Mouse (Mus musculus) spleen, adult 2 months (tissue): ENCODE data around the gene Cbwd1. TPM values are rescaled to one million over a fixed set of nuclear protein-coding genes. Genes with fewer than 3 reads are reported as not detected.

ENCODE experiments used
- DNase-seq, 2 experiments: peaks; one replicate each; pipeline versions ENCODE4 v3.0.0 to v3.0.0-alpha.2; 2012 to 2021; ENCODE audit warnings: low spot score in 2 of 2, low read depth in 1 of 2
- H3K27ac ChIP-seq: fragments of 200-500 bp; 2 replicates; pipeline ENCODE4 v1.5.1; 2012; ENCODE audit warnings: low read length, inconsistent platforms; ENCODE audit not compliant: insufficient read depth
- H3K27me3 ChIP-seq: fragments of 200-500 bp; 2 replicates; pipeline ENCODE4 v1.6.1; 2012; ENCODE audit warnings: mild to moderate bottlenecking, moderate library complexity, low read length, inconsistent platforms; ENCODE audit not compliant: control insufficient read depth, insufficient read depth
- H3K36me3 ChIP-seq: fragments of 200-500 bp; 2 replicates; pipeline ENCODE4 v1.6.1; 2012; ENCODE audit warnings: mild to moderate bottlenecking, low read length, inconsistent platforms; ENCODE audit not compliant: control insufficient read depth, insufficient read depth
- H3K4me1 ChIP-seq: fragments of 200-500 bp; 2 replicates; pipeline ENCODE4 v1.6.1; 2011; ENCODE audit warnings: inconsistent platforms; ENCODE audit not compliant: control insufficient read depth, insufficient read depth, insufficient read length
- H3K4me3 ChIP-seq: fragments of 200-500 bp; 2 replicates; pipeline ENCODE4 v1.5.1; 2011; ENCODE audit warnings: mild to moderate bottlenecking, inconsistent platforms; ENCODE audit not compliant: insufficient read depth, insufficient read length; ENCODE audit errors: extremely low read depth
- CTCF ChIP-seq: fragments of 200-500 bp; IDR thresholded peaks from 2 replicates; pipeline ENCODE4 v1.5.1; 2011; ENCODE audit warnings: mild to moderate bottlenecking, inconsistent platforms; ENCODE audit not compliant: insufficient read depth, insufficient read length, insufficient replicate concordance; ENCODE audit errors: extremely low read depth
- POLR2A ChIP-seq: fragments of 200-500 bp; IDR thresholded peaks from 2 replicates; pipeline ENCODE4 v1.6.1; 2011; ENCODE audit warnings: low read depth, low read length, inconsistent platforms
- WGBS: fragments of 180-500 bp; shearing (Covaris S2); methylation state at CpG from one replicate; pipeline ENCODE4 v1.1.7; 2018; 5-methylcytosine and 5-hydroxymethylcytosine counted together
- polyA plus RNA-seq: library from polyadenylated mRNA; depleted of rRNA; stranded (reverse); fragments of >200 nt; gene quantifications from 2 replicates; pipeline ENCODE4 v1.2.3, GENCODE M21; 2012; rRNA removed

Cbwd1 gene
- polyA plus RNA-seq: 0.45 and 0.56 TPM in 2 replicates

GRCm38 (mm10) chr19:24961172-24961962 lies at the start of gene Cbwd1:
Gene Cbwd1, minus strand, starts transcription at chr19:24961610.
- TF ChIP-seq POLR2A (peak; percentile 63), CTCF (peak; percentile 90)
- Histone ChIP-seq H3K36me3 (no peaks in the 10 kb centered on the region), H3K27me3 (no peaks in the 10 kb centered on the region), H3K27ac (no peak within 1 kb of the TSS), H3K4me1 (peaks cover 5% of the 10 kb centered on the region; the same call in 1 of the 2 replicates), H3K4me3 (peak within 1 kb of the TSS; percentile 65)
- under 1% methylated on average over 36 of the region's 36 CpGs for WGBS
- peak; percentile 96 to 98 for DNase-seq

- Histone ChIP-seq H3K27me3 (no peaks in the 10 kb centered on the region), H3K27ac (no peak overlapping the region), H3K4me3 (no peak overlapping the region), H3K36me3 (no peaks in the 10 kb centered on the region), H3K4me1 (peaks cover 8% of the 10 kb centered on the region)
- no peak for DNase-seq
- TF ChIP-seq POLR2A (no peak), CTCF (no peak)
- 79% methylated on average over 2 of the region's 2 CpGs for WGBS
Observed at GRCm38 (mm10) chr19:25008509-25008908, 47.1 kb upstream of the Cbwd1 start.

- H3K36me3 ChIP-seq: no peaks in the 10 kb centered on the region
- H3K4me3 ChIP-seq: no peak overlapping the region
- WGBS: 40% methylated on average over 1 of the region's 1 CpGs
- TF ChIP-seq POLR2A (no peak), CTCF (no peak)
- DNase-seq: no peak
- H3K4me1 ChIP-seq: peaks cover 8% of the 10 kb centered on the region
- no peak overlapping the region for H3K27ac ChIP-seq
- no peaks in the 10 kb centered on the region for H3K27me3 ChIP-seq
Observed at GRCm38 (mm10) chr19:25006686-25007085, 45.3 kb upstream of the Cbwd1 start.

- H3K4me3 ChIP-seq: no peak overlapping the region
- no peak overlapping the region for H3K27ac ChIP-seq
- H3K36me3 ChIP-seq: no peaks in the 10 kb centered on the region
- TF ChIP-seq CTCF (no peak), POLR2A (no peak)
- 78% methylated on average over 4 of the region's 4 CpGs for WGBS
- no peak for DNase-seq
- H3K27me3 ChIP-seq: no peaks in the 10 kb centered on the region; the same call in 1 of the 2 replicates
- H3K4me1 ChIP-seq: peaks cover 9% of the 10 kb centered on the region
Observed at GRCm38 (mm10) chr19:25003810-25004209, 42.4 kb upstream of the Cbwd1 start.

GRCm38 (mm10) chr19:25002828-25003227 lies 41.4 kb upstream of the Cbwd1 start:
- DNase-seq: peak; percentile 17 to 69
- no peak overlapping the region for H3K27ac ChIP-seq
- TF ChIP-seq POLR2A (no peak; the same call in 1 of the 2 replicates), CTCF (no peak)
- H3K4me1 ChIP-seq: peaks cover 6% of the 10 kb centered on the region
- H3K36me3 ChIP-seq: no peaks in the 10 kb centered on the region
- no peaks in the 10 kb centered on the region; the same call in 1 of the 2 replicates for H3K27me3 ChIP-seq
- 30% methylated on average over 3 of the region's 3 CpGs for WGBS
- no peak overlapping the region for H3K4me3 ChIP-seq

- H3K4me1 ChIP-seq: peaks cover 6% of the 10 kb centered on the region
- H3K4me3 ChIP-seq: no peak overlapping the region
- no peak for DNase-seq
- no peak for TF ChIP-seq POLR2A
- TF ChIP-seq CTCF: no peak
- no peaks in the 10 kb centered on the region for H3K36me3 ChIP-seq
- H3K27ac ChIP-seq: no peak overlapping the region
- no peaks in the 10 kb centered on the region; the same call in 1 of the 2 replicates for H3K27me3 ChIP-seq
- WGBS: 44% methylated on average over 6 of the region's 6 CpGs
Observed at GRCm38 (mm10) chr19:25002032-25002431, 40.6 kb upstream of the Cbwd1 start.

GRCm38 (mm10) chr19:25000153-25000552 lies 38.7 kb upstream of the Cbwd1 start:
- 17% methylated on average over 9 of the region's 9 CpGs for WGBS
- Histone ChIP-seq H3K27ac (peak overlapping the region; percentile 4; the same call in 1 of the 2 replicates), H3K36me3 (no peaks in the 10 kb centered on the region), H3K4me3 (peak overlapping the region; percentile 75), H3K4me1 (peaks cover 10% of the 10 kb centered on the region), H3K27me3 (no peaks in the 10 kb centered on the region; the same call in 1 of the 2 replicates)
- no peak for TF ChIP-seq CTCF
- no peak for DNase-seq
